Mouse (Mus musculus) heart, postnatal 25 days (tissue): Measurements from ENCODE around the gene Fyttd1. TPM values are rescaled to one million over a fixed set of nuclear protein-coding genes. Genes with fewer than 3 reads are reported as not detected.
"Not testable (repeated sequence)": the region's sequence is repeated elsewhere in the genome, so short reads cannot be mapped to it uniquely, and the experiment has no call there.

ENCODE experiments used
- DNase-seq: peaks from one replicate; pipeline ENCODE4 v3.0.0; 2022; ENCODE audit warnings: low spot score
- intact Hi-C: fragments of 180-260 bp; cut with DNase I; formaldehyde crosslinking; loops from one replicate; pipeline ENCODE4 v1.15.1; 2025
- total RNA-seq, 2 experiments: library from RNA; stranded (reverse); gene quantifications; 2 replicates each; pipeline ENCODE4 v1.2.3; 2021

The Fyttd1 gene
- total RNA-seq, 2 experiments from 2014 or later = 106 to 109 TPM

DNA sequence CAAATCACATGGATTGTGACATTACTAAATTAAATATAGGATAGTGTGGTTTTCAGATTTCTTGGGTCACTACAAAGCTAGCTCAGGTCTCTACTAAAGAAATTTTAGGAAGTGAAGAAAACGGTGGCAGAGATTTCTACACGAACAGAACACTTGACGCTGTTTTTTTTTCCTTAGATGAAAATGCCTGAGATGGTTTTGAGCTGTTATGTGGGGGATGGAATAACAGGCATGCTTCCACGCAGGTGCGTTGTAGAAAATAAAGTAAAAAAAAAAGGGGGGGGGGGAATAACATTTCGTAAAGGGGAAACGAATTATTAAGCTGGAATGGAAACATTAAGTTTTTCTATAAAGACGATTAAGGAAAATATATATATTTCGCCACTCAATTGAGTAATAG lies 469 bp upstream of the Fyttd1 start:
- intact Hi-C loops = loop anchor here (1.0 to 5.0 kb wide), 2 partner anchors 9 to 65 kb away; partner anchors contain the start of gene Smbd1
- no peak for DNase-seq

- intact Hi-C loops = loop anchor here (2.0 to 5.0 kb wide), 2 partner anchors 25 to 66 kb away; partner anchors contain the start of gene Smbd1
- no peak for DNase-seq
Observed at GRCm38 (mm10) chr16:32878157-32878598, 878 bp downstream of the Fyttd1 start.

DNA sequence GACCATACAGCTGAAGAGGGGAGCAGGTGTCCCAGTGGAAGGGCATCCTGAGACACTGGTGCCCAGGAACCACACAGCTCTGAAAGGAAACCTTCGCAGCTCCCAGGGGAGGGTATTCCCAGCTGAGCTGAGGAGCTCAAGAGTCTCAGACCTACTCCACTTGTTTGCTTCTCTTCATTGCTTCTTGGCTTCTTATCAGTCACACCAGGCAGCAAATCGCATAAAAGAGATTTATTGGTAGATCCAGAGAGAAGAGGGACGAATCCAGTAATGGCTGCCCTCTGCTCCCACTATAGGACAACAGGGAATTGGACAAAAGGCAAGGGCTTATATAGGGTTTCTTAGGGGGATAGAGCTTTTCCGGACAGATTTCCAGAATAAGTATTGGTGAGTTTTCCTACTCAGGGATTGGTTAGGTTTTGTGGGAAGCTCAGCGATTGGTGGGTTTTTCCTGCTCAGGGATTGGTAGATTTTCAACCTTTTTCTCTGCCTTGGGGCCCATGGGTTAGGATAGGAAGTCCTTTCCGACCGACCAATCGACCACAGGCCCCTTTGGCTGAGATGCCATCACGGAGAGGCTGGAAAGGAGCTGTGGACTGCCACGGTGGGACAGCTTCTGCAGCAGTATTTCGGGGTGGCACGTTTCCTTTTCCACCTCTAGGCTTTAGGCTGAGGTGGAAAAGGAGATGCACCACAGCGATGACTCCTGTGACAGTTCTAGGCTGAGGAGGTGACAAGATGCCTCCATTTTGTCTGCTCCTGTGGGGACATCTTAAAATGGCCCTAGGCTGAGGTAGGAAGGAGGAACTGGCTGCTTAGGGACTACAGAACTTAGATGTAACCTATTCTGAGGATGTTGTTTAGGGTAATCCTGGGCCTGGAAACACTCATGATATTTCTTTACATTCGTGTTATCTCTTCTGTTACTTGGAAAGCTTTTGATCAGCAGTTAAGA lies 1.9 kb downstream of the Fyttd1 start:
- no peak for DNase-seq
- intact Hi-C loops = loop anchor here (2.0 to 5.0 kb wide), 2 partner anchors 26 to 67 kb away; partner anchors contain the start of gene Smbd1

DNA sequence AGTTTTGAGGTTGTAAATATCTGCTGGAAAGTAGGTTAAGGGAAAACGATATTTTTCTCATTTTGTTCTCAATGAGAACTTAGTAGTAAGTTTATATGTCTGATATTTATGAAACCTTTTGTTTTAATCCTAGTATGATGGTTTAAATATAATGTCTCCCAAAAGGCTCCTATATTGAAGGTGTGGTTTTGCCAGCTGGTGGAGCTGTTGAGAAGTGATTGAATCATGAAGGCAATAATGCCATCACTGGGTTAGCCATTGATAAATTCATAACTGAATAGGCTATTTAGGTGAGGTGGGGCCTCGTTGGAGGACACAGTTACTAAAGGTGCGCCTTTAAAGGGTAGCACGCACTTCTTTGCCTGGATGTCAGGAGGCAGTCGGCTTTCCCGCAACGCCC lies 4.2 kb downstream of the Fyttd1 start:
- no peak for DNase-seq
- intact Hi-C loops = loop anchor here (10.0 kb wide), 1 partner anchor 177 kb away; no protein-coding TSS in a partner anchor

- no peak for DNase-seq
- intact Hi-C loops = loop anchor here (10.0 kb wide), 1 partner anchor 183 kb away; no protein-coding TSS in a partner anchor
Observed at GRCm38 (mm10) chr16:32887996-32888395, 10.7 kb downstream of the Fyttd1 start.

- no peak for DNase-seq
- intact Hi-C loops = loop anchor here (10.0 kb wide), 1 partner anchor 185 kb away; no protein-coding TSS in a partner anchor
Observed at GRCm38 (mm10) chr16:32889881-32890280, 12.6 kb downstream of the Fyttd1 start.

- intact Hi-C loops = no loop called here
- DNase-seq = no peak
Observed at GRCm38 (mm10) chr16:32896126-32896525, 18.8 kb downstream of the Fyttd1 start.

DNA sequence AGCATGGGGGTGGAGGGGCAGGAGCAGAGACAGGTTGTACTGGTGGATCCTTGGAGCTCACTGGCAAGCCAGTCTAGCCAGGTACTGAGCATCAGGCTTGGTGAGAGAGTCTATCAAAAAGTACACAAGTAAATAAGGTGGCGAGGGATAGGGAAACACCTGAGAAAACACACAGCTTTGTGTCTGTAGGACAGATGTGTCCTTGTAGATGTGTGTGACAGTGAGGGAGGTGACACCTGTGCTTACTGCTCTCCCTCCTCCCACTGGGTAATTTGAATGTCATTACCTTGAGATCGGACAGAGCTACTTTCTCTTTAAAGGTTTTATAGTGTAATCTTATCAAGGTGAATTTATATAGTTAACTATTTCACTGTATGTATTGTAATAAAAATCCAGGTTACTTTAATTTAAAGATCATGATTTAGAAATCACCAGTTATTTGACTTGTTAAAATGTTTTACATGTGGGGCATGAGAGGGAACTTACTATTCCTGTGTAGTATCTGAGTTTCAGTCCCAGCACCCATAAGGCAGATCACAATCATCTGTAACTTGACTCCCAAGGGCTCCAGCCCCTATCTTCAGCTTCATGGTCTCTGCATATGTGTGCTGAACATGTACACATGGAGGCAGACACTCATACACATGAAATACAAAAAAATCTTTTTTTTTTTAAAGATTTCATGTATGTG lies 24.2 kb downstream of the Fyttd1 start:
- intact Hi-C loops = no loop called here
- no peak for DNase-seq

DNA sequence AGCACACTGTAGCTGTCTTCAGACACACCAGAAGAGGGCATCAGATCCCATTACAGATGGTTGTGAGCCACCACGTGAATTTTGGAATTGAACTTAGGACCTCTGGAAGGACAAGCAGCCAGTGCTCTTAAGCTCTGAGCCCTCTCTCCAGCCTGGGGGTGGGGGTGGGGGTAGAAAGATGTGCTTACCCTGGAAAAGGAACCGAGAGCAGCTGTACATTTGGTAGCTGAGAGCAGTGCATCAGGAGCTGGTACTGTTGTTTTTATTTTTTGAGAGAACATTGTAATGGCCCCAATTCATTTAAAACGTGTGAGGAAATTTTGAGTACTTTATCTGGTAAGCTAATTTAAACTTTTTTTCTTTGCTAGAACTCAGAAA lies 24.7 kb downstream of the Fyttd1 start:
- intact Hi-C loops = no loop called here
- DNase-seq = no peak

GRCm38 (mm10) chr16:32906186-32906585 lies 28.9 kb downstream of the Fyttd1 start:
- intact Hi-C loops = loop anchor here (5.0 kb wide), 1 partner anchor 66 kb away; no protein-coding TSS in a partner anchor
- no peak for DNase-seq

DNA sequence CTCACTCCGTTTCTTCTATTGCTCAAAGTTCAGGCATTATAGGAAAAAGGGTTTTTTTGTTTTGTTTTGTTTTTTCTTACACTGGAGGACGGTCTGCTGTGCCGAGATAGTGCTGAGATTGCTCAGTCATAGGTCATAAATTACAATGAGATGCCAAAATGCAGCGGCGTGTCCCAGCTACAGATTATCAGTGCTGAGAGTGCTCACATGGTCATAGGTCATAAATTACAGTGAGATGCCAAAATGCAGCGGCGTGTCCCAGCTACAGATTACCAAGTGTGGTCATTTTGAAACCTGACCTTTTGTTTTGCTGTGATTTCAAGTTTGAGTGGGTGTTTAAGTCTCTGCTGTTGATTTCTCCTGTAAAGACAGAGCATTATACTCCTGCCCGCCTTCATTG lies 29.4 kb downstream of the Fyttd1 start:
- no peak for DNase-seq
- intact Hi-C loops = loop anchor here (5.0 kb wide), 1 partner anchor 66 kb away; no protein-coding TSS in a partner anchor

- DNase-seq = no peak
- intact Hi-C loops = loop anchor here (5.0 kb wide), 1 partner anchor 34 kb away; no protein-coding TSS in a partner anchor
Observed at GRCm38 (mm10) chr16:32913212-32913611, 35.9 kb downstream of the Fyttd1 start.

DNA sequence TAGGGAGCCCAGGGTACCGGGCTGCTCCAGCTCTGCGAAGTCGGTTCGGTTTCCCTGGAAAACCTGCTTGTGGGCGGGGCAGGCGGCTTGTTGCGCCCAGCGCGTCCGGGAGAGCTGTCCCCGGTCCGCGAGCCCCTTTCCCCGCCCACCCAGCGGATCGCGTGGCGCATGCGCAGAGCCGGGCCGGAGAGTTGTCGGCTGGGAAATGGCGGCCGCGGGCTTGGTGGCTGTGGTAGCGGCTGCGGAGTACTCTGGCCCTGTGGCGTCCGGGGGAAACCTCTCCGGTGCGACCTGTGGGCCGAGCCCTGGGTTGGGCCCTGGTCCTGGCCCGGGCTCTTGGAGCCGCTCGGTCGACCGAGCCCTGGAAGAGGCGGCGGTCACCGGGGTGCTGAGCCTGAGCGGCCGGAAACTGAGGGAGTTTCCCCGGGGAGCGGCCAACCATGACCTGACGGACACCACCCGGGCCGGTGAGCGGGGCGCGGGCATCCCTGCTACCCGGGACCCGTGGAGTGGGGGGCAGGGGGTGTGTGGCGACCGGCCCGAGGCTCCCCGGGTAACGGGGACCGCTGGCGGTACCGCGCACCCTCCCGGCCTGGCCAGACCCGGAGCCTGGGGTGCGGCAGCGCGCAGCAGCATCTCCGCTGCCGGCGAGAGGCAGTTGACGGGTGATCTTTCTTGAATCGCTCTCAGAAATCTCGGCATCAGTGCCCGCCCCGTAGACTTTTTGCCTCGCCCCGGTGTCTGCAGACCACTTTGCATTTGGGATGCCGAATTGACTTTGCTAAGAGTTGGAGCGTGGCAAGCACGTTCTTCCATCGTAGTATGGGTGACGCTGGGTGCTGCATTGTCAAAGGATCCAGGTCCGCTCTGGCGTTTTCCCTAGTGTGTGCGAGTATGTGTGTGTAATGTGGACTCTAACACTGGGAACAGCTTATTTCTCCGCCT lies 36.9 kb downstream of the Fyttd1 start, which contains the start of gene Lrch3:
Lrch3 (plus strand) TSS at position 164 of the 945 bp plus-strand sequence.
- intact Hi-C loops = loop anchor here (5.0 kb wide), 1 partner anchor 33 kb away; no protein-coding TSS in a partner anchor
- peak; percentile 91 for DNase-seq

DNA sequence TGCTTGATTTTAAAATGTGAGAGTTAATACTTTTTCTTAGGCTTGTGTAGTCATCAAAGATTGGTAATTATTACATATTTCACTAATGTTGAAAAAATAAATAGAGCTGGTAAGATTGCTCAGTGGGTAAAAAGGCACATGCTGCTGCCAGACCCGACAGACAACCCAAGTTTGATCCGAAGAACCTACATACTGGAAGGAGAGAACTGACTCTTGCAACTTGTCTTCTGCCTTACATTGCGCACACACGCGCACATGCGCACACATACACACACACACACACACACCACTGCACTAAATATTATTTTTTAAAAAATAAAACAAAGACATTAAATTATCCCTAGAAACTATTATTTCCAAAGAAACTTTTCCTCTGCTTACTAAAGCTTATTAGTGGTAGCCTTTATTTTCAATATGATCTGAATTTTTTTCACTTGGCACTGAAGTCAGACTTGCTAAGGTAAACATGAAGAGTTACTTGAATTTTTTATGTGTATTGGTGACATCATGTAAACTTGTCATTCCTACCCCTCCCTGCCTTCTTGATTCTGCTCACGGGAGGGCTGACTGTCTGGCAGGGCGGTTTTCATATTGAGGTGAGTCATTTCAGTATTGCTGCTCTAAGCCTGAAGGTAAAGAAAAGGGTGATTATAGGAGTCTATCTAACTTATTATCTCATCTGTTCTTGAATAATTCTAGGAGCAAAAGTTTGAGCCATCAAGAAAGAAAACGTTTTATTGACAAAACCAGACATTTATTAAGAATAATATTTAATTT lies 38.2 kb downstream of the Fyttd1 start:
- DNase-seq = no peak
- intact Hi-C loops = no loop called here

- DNase-seq, intact Hi-C loops: not testable (repeated sequence)
Observed at GRCm38 (mm10) chr16:32926629-32927028, 49.3 kb downstream of the Fyttd1 start.

DNA sequence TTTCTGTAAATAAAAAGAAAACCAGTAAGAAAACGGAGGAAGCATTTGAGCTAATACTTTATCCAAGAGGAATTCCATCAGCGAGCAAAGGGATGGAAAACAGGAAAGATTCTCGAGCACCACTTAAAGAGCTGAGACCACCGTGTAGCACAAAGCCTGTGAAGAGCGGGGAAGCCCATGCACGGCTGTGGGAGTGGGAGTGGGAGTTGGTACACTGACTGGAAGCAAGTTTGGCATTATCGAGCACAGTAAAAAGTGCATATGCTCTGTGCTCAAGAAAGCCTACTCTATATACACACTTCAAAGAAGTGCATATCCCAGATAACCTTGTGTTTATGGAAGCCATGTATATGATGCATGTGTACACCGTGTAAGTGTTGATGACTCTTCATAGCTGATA lies 49.7 kb downstream of the Fyttd1 start:
- DNase-seq = no peak
- intact Hi-C loops = no loop called here

DNA sequence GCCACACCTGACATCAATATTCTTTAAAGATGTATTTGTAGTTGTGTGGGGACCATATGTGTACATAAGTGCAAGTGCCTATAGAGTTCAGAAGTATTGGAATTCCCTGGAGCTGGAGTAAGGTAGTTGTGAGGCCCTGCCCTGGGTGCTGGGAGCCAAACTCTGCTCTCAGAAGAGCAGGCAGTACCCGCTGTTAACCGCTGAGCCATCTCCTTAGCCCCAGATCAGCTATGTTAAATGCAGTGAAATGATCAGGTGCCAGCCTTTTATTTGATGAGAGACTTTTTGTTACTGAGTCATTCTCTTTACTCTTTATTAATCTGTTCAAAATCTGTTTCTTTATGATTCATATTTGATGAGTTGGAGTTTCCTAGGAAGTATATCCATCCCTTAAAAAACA lies 52.6 kb downstream of the Fyttd1 start:
- intact Hi-C loops = no loop called here
- DNase-seq = no peak

DNA sequence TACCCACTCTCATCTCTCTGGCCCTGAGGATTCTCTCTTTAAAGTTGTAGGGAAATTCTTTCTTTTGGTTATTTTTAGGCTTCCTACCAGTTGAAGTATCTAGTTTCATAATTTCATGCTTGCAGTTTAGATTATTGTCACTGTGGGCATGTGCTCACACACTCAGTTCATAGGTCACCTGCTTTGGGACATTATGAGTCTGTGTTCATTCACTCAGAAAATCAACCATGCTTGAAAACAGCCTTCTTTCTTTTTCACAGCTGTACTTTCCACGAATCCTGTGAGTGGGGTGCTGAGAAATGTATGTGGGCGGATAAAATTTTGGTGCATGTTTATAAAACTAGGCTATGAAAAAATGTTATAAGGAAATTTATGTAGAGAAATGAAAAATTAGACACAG lies 57.2 kb downstream of the Fyttd1 start:
- intact Hi-C loops = no loop called here
- no peak for DNase-seq
